Mouse (Mus musculus): ENCODE measurements around the gene H2-DMb1. TPM values are rescaled to one million over a fixed set of nuclear protein-coding genes. Genes with fewer than 3 reads are reported as not detected.
"Not testable (repeated sequence)": the region's sequence is repeated elsewhere in the genome, so short reads cannot be mapped to it uniquely, and the experiment has no call there.

The H2-DMb1 gene
- polyA plus RNA-seq, 1 experiment, result not detected

DNA sequence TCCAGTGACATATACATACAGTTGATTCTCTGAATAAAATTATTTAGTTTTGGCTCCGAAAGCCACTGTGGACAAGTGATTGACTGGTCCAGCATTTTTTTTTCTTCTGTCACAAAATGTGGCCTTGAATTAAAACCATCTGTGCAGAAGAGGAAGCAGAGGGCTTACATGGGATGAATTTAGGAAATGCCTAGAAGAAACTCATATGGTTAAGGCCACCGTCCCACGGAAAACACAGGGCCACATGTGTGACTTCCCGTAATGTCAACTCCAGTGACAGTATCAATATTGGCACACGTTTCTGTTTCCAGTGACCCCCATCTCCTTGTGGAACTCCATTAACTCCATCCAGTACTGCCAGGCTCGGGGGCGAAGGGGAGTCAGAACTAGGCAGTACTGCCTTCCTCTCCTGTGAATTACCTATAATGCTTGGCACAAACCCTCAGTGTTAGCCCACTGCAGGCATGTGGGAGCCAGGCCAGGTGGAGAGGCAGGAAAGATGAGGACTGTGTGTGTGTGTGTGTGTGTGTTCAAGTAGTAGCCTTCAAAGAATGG lies 10.3 kb upstream of the H2-DMb1 start:
- H3K27me3 ChIP-seq (ENCODE audit: control insufficient read depth, insufficient read depth, insufficient read length), result peaks cover 48% of the 10 kb centered on the region

DNA sequence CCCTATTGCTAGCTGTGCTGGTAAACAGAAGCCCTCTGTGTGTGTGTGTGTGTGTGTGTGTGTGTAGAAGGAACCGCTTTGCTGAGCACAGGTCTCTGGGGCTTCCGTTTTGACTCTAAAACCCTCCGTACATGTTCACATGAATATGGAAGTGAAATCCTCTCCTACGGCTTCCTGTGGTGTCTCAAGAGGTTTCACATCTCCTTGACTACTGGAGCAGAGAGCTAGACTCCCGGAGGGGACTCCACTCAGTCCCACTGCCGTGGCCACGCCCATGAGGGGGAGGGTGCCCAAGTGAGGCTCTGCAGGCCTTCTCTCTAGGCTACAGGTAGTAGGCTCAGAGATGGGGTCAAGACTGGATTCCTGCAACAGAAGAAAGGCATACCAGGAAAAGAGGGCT lies 9.8 kb upstream of the H2-DMb1 start, which contains the start of gene H2-DMb2:
TSS of gene H2-DMb2 (plus strand) at position 275 of the 400 bp plus-strand sequence.
- peaks cover 50% of the 10 kb centered on the region for H3K27me3 ChIP-seq (ENCODE audit: control insufficient read depth, insufficient read depth, insufficient read length)
- H3ac ChIP-seq (ENCODE audit: control insufficient read depth, insufficient read length, low read depth), result no peak within 1 kb of the TSS
- TF ChIP-seq MAX (IDR thresholded peaks at IDR 0.05) (no peak), CEBPB (IDR thresholded peaks at IDR 0.05; ENCODE audit: low read depth) (no peak), FOSL1 (IDR thresholded peaks at IDR 0.05; ENCODE audit: insufficient read depth, low read length, poor library complexity, severe bottlenecking) (no peak), CTCF (IDR thresholded peaks at IDR 0.05; ENCODE audit: control insufficient read depth, insufficient read depth, insufficient read length) (no peak), USF1 (IDR thresholded peaks at IDR 0.05; ENCODE audit: low read depth) (no peak), MYOG (IDR thresholded peaks at IDR 0.05; ENCODE audit: control insufficient read depth, extremely low read depth, insufficient read length) (no peak), MYOD1 (IDR thresholded peaks at IDR 0.05; ENCODE audit: control insufficient read depth, insufficient read length, low read depth) (no peak)
- H3K36me3 ChIP-seq (ENCODE audit: control insufficient read depth, insufficient read depth), result no peaks in the 10 kb centered on the region
- H3K4me3 ChIP-seq (ENCODE audit: insufficient read depth, poor library complexity, severe bottlenecking), result no peak within 1 kb of the TSS
- H3K79me2 ChIP-seq (ENCODE audit: control insufficient read depth, insufficient read depth), result no peaks in the 10 kb centered on the region
- no peaks in the 10 kb centered on the region for H3K79me3 ChIP-seq (ENCODE audit: low read depth)

More for the DNA sequence above, 10.3 kb upstream of the H2-DMb1 start:
- H3K79me3 ChIP-seq (ENCODE audit: low read depth), result no peaks in the 10 kb centered on the region
- H3ac ChIP-seq (ENCODE audit: control insufficient read depth, insufficient read length, low read depth), result no peak overlapping the region
- no peak overlapping the region for H3K4me3 ChIP-seq (ENCODE audit: insufficient read depth, poor library complexity, severe bottlenecking)
- H3K36me3 ChIP-seq (ENCODE audit: control insufficient read depth, insufficient read depth), result no peaks in the 10 kb centered on the region
- TF ChIP-seq MYOG (IDR thresholded peaks at IDR 0.05; ENCODE audit: control insufficient read depth, extremely low read depth, insufficient read length), result no peak
- no peak for TF ChIP-seq MYOD1 (IDR thresholded peaks at IDR 0.05; ENCODE audit: control insufficient read depth, insufficient read length, low read depth)
- TF ChIP-seq USF1 (IDR thresholded peaks at IDR 0.05; ENCODE audit: low read depth), result no peak
- no peak for TF ChIP-seq CEBPB (IDR thresholded peaks at IDR 0.05; ENCODE audit: low read depth)
- no peak for TF ChIP-seq MAX (IDR thresholded peaks at IDR 0.05)
- TF ChIP-seq FOSL1 (IDR thresholded peaks at IDR 0.05; ENCODE audit: insufficient read depth, low read length, poor library complexity, severe bottlenecking), result no peak
- TF ChIP-seq CTCF (IDR thresholded peaks at IDR 0.05; ENCODE audit: control insufficient read depth, insufficient read depth, insufficient read length), result no peak
- H3K79me2 ChIP-seq (ENCODE audit: control insufficient read depth, insufficient read depth), result no peaks in the 10 kb centered on the region

DNA sequence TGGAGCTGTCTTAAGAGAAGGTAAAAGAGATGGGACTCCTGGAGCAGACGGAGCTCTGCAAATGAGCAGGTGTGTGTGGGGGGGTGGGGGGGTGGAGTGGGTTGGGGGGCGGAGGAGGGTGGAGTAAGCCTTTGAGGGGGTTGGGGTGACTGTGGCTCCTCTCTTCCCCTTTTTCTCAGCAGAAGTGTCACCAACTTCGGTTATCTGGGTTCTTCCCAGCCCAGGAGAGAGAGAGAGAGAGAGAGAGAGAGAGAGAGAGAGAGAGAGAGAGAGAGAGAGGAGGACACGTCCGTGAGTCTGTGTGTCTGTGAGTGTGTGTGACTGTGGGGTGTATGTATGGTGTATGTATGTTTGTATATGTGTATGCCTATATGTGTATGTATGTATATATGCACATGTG lies 9.4 kb upstream of the H2-DMb1 start:
- Histone ChIP-seq H3ac (ENCODE audit: control insufficient read depth, insufficient read length, low read depth) (no peak overlapping the region), H3K36me3 (ENCODE audit: control insufficient read depth, insufficient read depth) (no peaks in the 10 kb centered on the region), H3K79me2 (ENCODE audit: control insufficient read depth, insufficient read depth) (no peaks in the 10 kb centered on the region), H3K4me3 (ENCODE audit: insufficient read depth, poor library complexity, severe bottlenecking) (no peak overlapping the region), H3K27me3 (ENCODE audit: control insufficient read depth, insufficient read depth, insufficient read length) (peaks cover 50% of the 10 kb centered on the region), H3K79me3 (ENCODE audit: low read depth) (no peaks in the 10 kb centered on the region)
- TF ChIP-seq MAX (IDR thresholded peaks at IDR 0.05), result no peak
- no peak for TF ChIP-seq MYOD1 (IDR thresholded peaks at IDR 0.05; ENCODE audit: control insufficient read depth, insufficient read length, low read depth)
- no peak for TF ChIP-seq MYOG (IDR thresholded peaks at IDR 0.05; ENCODE audit: control insufficient read depth, extremely low read depth, insufficient read length)
- TF ChIP-seq FOSL1 (IDR thresholded peaks at IDR 0.05; ENCODE audit: insufficient read depth, low read length, poor library complexity, severe bottlenecking), result no peak
- no peak for TF ChIP-seq USF1 (IDR thresholded peaks at IDR 0.05; ENCODE audit: low read depth)
- TF ChIP-seq CEBPB (IDR thresholded peaks at IDR 0.05; ENCODE audit: low read depth), result no peak
- no peak for TF ChIP-seq CTCF (IDR thresholded peaks at IDR 0.05; ENCODE audit: control insufficient read depth, insufficient read depth, insufficient read length)

DNA sequence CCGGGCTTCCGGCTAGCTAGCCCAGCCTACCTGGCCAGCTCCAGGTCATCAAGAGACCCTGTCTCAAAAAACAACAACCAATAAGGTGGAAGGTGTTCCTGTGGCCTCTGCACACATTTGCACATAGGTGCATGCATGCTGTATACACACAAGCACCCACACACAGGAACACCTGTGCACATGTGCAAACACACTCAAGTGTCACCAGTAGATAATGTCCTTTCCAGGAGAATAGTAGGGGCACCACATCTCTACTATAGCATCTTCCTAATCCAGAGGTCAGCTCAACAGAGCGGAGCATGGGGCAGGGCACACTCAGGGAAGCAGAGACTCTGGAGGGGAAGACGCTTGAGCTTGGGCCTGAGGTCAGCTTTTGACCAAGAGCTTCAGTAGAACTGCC lies 8.7 kb upstream of the H2-DMb1 start:
- H3ac ChIP-seq (ENCODE audit: control insufficient read depth, insufficient read length, low read depth); H3K4me3 ChIP-seq (ENCODE audit: insufficient read depth, poor library complexity, severe bottlenecking); H3K79me2 ChIP-seq (ENCODE audit: control insufficient read depth, insufficient read depth); H3K79me3 ChIP-seq (ENCODE audit: low read depth); H3K36me3 ChIP-seq (ENCODE audit: control insufficient read depth, insufficient read depth): not testable (repeated sequence)
- H3K27me3 ChIP-seq (ENCODE audit: control insufficient read depth, insufficient read depth, insufficient read length), result peaks cover 47% of the 10 kb centered on the region

DNA sequence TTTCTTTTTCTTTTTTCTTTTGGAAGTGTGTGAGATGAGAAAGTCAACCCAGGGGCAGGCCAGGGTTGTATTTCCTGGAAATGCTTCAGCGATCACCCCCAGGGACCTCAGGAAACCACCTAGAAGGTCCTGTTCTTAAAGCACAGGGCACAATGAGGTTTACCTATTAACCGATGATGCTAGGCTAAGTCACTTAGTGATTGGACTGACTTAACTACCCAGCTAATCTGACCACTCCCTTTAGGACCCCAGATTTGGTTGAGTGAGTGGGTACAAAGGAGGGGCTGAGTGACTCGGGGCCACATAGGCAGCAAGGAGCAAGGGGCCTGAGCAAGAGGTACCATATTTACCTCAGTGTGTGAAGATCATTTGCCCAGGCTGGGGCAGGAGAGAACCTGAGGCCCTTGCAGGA lies 7.9 kb upstream of the H2-DMb1 start:
- Histone ChIP-seq H3K36me3 (ENCODE audit: control insufficient read depth, insufficient read depth) (no peaks in the 10 kb centered on the region), H3K79me3 (ENCODE audit: low read depth) (no peaks in the 10 kb centered on the region), H3K4me3 (ENCODE audit: insufficient read depth, poor library complexity, severe bottlenecking) (no peak overlapping the region), H3K79me2 (ENCODE audit: control insufficient read depth, insufficient read depth) (no peaks in the 10 kb centered on the region), H3ac (ENCODE audit: control insufficient read depth, insufficient read length, low read depth) (no peak overlapping the region), H3K27me3 (ENCODE audit: control insufficient read depth, insufficient read depth, insufficient read length) (peaks cover 47% of the 10 kb centered on the region)
- no peak for TF ChIP-seq CTCF (IDR thresholded peaks at IDR 0.05; ENCODE audit: control insufficient read depth, insufficient read depth, insufficient read length)
- no peak for TF ChIP-seq MYOG (IDR thresholded peaks at IDR 0.05; ENCODE audit: control insufficient read depth, extremely low read depth, insufficient read length)
- no peak for TF ChIP-seq USF1 (IDR thresholded peaks at IDR 0.05; ENCODE audit: low read depth)

DNA sequence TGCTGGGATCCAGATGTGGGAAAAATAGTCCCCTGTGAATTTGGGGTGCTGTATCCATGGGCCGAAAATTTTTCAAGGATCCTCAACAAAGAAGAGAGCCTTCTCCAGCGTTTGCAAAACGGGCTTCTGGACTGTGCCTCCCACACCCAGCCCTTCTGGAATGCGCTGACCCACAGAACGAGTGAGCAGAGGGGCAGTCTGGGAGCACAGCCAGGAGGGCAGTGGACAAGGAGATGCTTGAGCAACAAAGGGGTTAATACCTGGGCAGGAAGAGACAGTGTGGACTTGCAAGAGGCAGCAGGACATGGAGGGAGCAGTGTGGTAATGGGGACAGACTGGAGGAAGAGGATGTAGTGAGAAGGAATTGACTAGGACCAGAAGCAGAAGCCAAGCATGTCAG lies 2.7 kb downstream of the H2-DMb1 start:
- no peak overlapping the region for H3K4me3 ChIP-seq (ENCODE audit: insufficient read depth, poor library complexity, severe bottlenecking)
- TF ChIP-seq MYOG (IDR thresholded peaks at IDR 0.05; ENCODE audit: control insufficient read depth, extremely low read depth, insufficient read length) (no peak), MAX (IDR thresholded peaks at IDR 0.05) (no peak), CTCF (IDR thresholded peaks at IDR 0.05; ENCODE audit: control insufficient read depth, insufficient read depth, insufficient read length) (no peak), CEBPB (IDR thresholded peaks at IDR 0.05; ENCODE audit: low read depth) (no peak), MYOD1 (IDR thresholded peaks at IDR 0.05; ENCODE audit: control insufficient read depth, insufficient read length, low read depth) (no peak), USF1 (IDR thresholded peaks at IDR 0.05; ENCODE audit: low read depth) (no peak), FOSL1 (IDR thresholded peaks at IDR 0.05; ENCODE audit: insufficient read depth, low read length, poor library complexity, severe bottlenecking) (no peak)
- H3K79me2 ChIP-seq (ENCODE audit: control insufficient read depth, insufficient read depth), result no peaks in the 10 kb centered on the region
- H3ac ChIP-seq (ENCODE audit: control insufficient read depth, insufficient read length, low read depth), result no peak overlapping the region
- no peaks in the 10 kb centered on the region for H3K36me3 ChIP-seq (ENCODE audit: control insufficient read depth, insufficient read depth)
- H3K79me3 ChIP-seq (ENCODE audit: low read depth), result no peaks in the 10 kb centered on the region
- peaks cover 11% of the 10 kb centered on the region for H3K27me3 ChIP-seq (ENCODE audit: control insufficient read depth, insufficient read depth, insufficient read length)

Measured in C2C12 (cell line).